Mouse (Mus musculus): ENCODE results near the gene Fancc.

GRCm38 (mm10) chr13:63359393-63359792 is 137.7 kb downstream of the Fancc start:
- TF ChIP-seq POLR2A (IDR thresholded peaks at IDR 0.05; ENCODE audit: extremely low read depth, insufficient read depth, low read length) (no peak), CTCF (IDR thresholded peaks at IDR 0.05; ENCODE audit: low read depth, low read length) (no peak)
